Mouse (Mus musculus) liver, embryonic 12.5 days (tissue): ENCODE data around the gene Smarce1. TPM values are rescaled to one million over a fixed set of nuclear protein-coding genes. Genes with fewer than 3 reads are reported as not detected.

Source experiments
- ATAC-seq: fragments of 200-750 bp; cut with Nextera tagmentation; 2 replicates; pipeline ENCODE4 v1.8.0; 2017; ENCODE audit warnings: moderate number of reproducible peaks, mild to moderate bottlenecking, moderate library complexity
- H3K27ac ChIP-seq: fragments of 300-500 bp; sonication (generic); 2 replicates; pipeline ENCODE4 v1.5.1; 2016; ENCODE audit warnings: mild to moderate bottlenecking
- H3K27me3 ChIP-seq: fragments of 300-500 bp; sonication (generic); replicated peaks from 2 replicates; pipeline ENCODE4 v1.6.1; 2016; ENCODE audit warnings: mild to moderate bottlenecking, moderate library complexity
- H3K36me3 ChIP-seq: fragments of 300-500 bp; sonication (generic); 2 replicates; pipeline ENCODE4 v1.6.1; 2016; ENCODE audit warnings: mild to moderate bottlenecking, moderate library complexity
- H3K4me1 ChIP-seq: fragments of 300-500 bp; sonication (generic); 2 replicates; pipeline ENCODE4 v1.6.1; 2016
- H3K4me2 ChIP-seq: fragments of 300-500 bp; sonication (generic); 2 replicates; pipeline ENCODE4 v1.6.1; 2016; ENCODE audit warnings: mild to moderate bottlenecking, moderate library complexity
- H3K4me3 ChIP-seq: fragments of 300-500 bp; sonication (generic); 2 replicates; pipeline ENCODE4 v1.5.1; 2016; ENCODE audit warnings: mild to moderate bottlenecking, moderate library complexity
- H3K9ac ChIP-seq: fragments of 300-500 bp; sonication (generic); 2 replicates; pipeline ENCODE4 v1.6.1; 2016; ENCODE audit warnings: mild to moderate bottlenecking, moderate library complexity
- H3K9me3 ChIP-seq: fragments of 300-500 bp; sonication (generic); replicated peaks from 2 replicates; pipeline ENCODE4 v1.6.1; 2016; ENCODE audit warnings: mild to moderate bottlenecking, moderate library complexity
- WGBS: fragments of 180-500 bp; shearing (Covaris S2); methylation state at CpG from one replicate; pipeline ENCODE4 v1.1.7; 2016; ENCODE audit not compliant: insufficient replicate concordance; 5-methylcytosine and 5-hydroxymethylcytosine counted together
- polyA plus RNA-seq: library from polyadenylated mRNA; unstranded; fragments of >200 nt; fragmentation: Nextera tagmentation; extraction: Ambion mirVana; gene quantifications from 2 replicates; pipeline ENCODE4 v1.2.1, GENCODE M21; 2016

Gene Smarce1
- polyA plus RNA-seq, 1 experiment from 2014 or later, result 115 TPM

GRCm38 (mm10) chr11:99182575-99182974 lies 48.2 kb downstream of the Smarce1 start:
- no peak overlapping the region for H3K4me2 ChIP-seq
- peaks cover under 1% of the 10 kb centered on the region; the same call in 1 of the 2 replicates for H3K4me1 ChIP-seq
- H3K27me3 ChIP-seq, result no peaks in the 10 kb centered on the region
- H3K36me3 ChIP-seq, result no peaks in the 10 kb centered on the region
- no peak overlapping the region for H3K27ac ChIP-seq
- no peak overlapping the region for H3K9ac ChIP-seq
- H3K9me3 ChIP-seq, result no peaks in the 10 kb centered on the region
- WGBS, result 60% methylated on average over 11 of the region's 11 CpGs
- no peak overlapping the region for H3K4me3 ChIP-seq
- no peak for ATAC-seq

GRCm38 (mm10) chr11:99180071-99180470 lies 50.7 kb downstream of the Smarce1 start:
- no peak overlapping the region for H3K27ac ChIP-seq
- H3K4me3 ChIP-seq, result no peak overlapping the region
- H3K9ac ChIP-seq, result no peak overlapping the region
- no peak overlapping the region for H3K4me2 ChIP-seq
- 53% methylated on average over 5 of the region's 5 CpGs for WGBS
- no peaks in the 10 kb centered on the region for H3K27me3 ChIP-seq
- no peaks in the 10 kb centered on the region for H3K36me3 ChIP-seq
- peaks cover 3% of the 10 kb centered on the region; the same call in 1 of the 2 replicates for H3K4me1 ChIP-seq
- H3K9me3 ChIP-seq, result no peaks in the 10 kb centered on the region
- no peak for ATAC-seq

- Histone ChIP-seq H3K4me2 (no peak overlapping the region), H3K9ac (no peak overlapping the region), H3K9me3 (no peaks in the 10 kb centered on the region), H3K27me3 (no peaks in the 10 kb centered on the region), H3K27ac (no peak overlapping the region), H3K36me3 (no peaks in the 10 kb centered on the region), H3K4me1 (peaks cover 3% of the 10 kb centered on the region; the same call in 1 of the 2 replicates), H3K4me3 (no peak overlapping the region)
- WGBS, result 77% methylated on average over 1 of the region's 3 CpGs
- ATAC-seq, result no peak
These were observed 53.0 kb downstream of the Smarce1 start for GRCm38 (mm10) chr11:99177925-99178198.

GRCm38 (mm10) chr11:99177054-99177924 lies 53.5 kb downstream of the Smarce1 start:
- Histone ChIP-seq H3K4me1 (peaks cover 3% of the 10 kb centered on the region; the same call in 1 of the 2 replicates), H3K27ac (no peak overlapping the region), H3K27me3 (no peaks in the 10 kb centered on the region), H3K9me3 (no peaks in the 10 kb centered on the region), H3K4me2 (no peak overlapping the region), H3K36me3 (no peaks in the 10 kb centered on the region), H3K4me3 (no peak overlapping the region), H3K9ac (no peak overlapping the region)
- ATAC-seq, result no peak
- WGBS, result 52% methylated on average over 5 of the region's 5 CpGs

GRCm38 (mm10) chr11:99172002-99172401 lies 58.8 kb downstream of the Smarce1 start:
- ATAC-seq, result no peak
- Histone ChIP-seq H3K9ac (no peak overlapping the region), H3K4me1 (no peaks in the 10 kb centered on the region), H3K4me3 (no peak overlapping the region), H3K27ac (no peak overlapping the region), H3K36me3 (no peaks in the 10 kb centered on the region), H3K4me2 (no peak overlapping the region), H3K9me3 (no peaks in the 10 kb centered on the region), H3K27me3 (no peaks in the 10 kb centered on the region)
- WGBS, result 62% methylated on average over 4 of the region's 4 CpGs

- H3K9me3 ChIP-seq, result no peaks in the 10 kb centered on the region
- no peak overlapping the region for H3K27ac ChIP-seq
- no peak overlapping the region for H3K4me2 ChIP-seq
- H3K27me3 ChIP-seq, result no peaks in the 10 kb centered on the region
- WGBS, result 41% methylated on average over 2 of the region's 2 CpGs
- H3K4me1 ChIP-seq, result no peaks in the 10 kb centered on the region
- no peak overlapping the region for H3K4me3 ChIP-seq
- H3K36me3 ChIP-seq, result no peaks in the 10 kb centered on the region
- H3K9ac ChIP-seq, result no peak overlapping the region
- no peak for ATAC-seq
These were observed 59.4 kb downstream of the Smarce1 start for GRCm38 (mm10) chr11:99171442-99171841.

GRCm38 (mm10) chr11:99170547-99171267 lies 60.1 kb downstream of the Smarce1 start:
- Histone ChIP-seq H3K9me3 (no peaks in the 10 kb centered on the region), H3K4me1 (no peaks in the 10 kb centered on the region), H3K4me3 (no peak overlapping the region), H3K4me2 (no peak overlapping the region), H3K9ac (no peak overlapping the region), H3K36me3 (no peaks in the 10 kb centered on the region), H3K27me3 (no peaks in the 10 kb centered on the region), H3K27ac (no peak overlapping the region)
- ATAC-seq, result no peak
- WGBS, result 71% methylated on average over 12 of the region's 12 CpGs

- H3K4me2 ChIP-seq, result no peak overlapping the region
- H3K4me3 ChIP-seq, result no peak overlapping the region
- no peak overlapping the region for H3K9ac ChIP-seq
- 77% methylated on average over 6 of the region's 6 CpGs for WGBS
- no peaks in the 10 kb centered on the region for H3K4me1 ChIP-seq
- no peaks in the 10 kb centered on the region for H3K27me3 ChIP-seq
- no peak for ATAC-seq
- H3K36me3 ChIP-seq, result no peaks in the 10 kb centered on the region
- H3K9me3 ChIP-seq, result no peaks in the 10 kb centered on the region
- no peak overlapping the region for H3K27ac ChIP-seq
These were observed 60.8 kb downstream of the Smarce1 start for GRCm38 (mm10) chr11:99170005-99170404.

- H3K27ac ChIP-seq, result no peak overlapping the region
- no peaks in the 10 kb centered on the region for H3K27me3 ChIP-seq
- no peaks in the 10 kb centered on the region for H3K4me1 ChIP-seq
- H3K4me3 ChIP-seq, result no peak overlapping the region
- ATAC-seq, result no peak
- no peaks in the 10 kb centered on the region for H3K36me3 ChIP-seq
- WGBS, result 64% methylated on average over 2 of the region's 2 CpGs
- H3K4me2 ChIP-seq, result no peak overlapping the region
- no peak overlapping the region for H3K9ac ChIP-seq
- H3K9me3 ChIP-seq, result no peaks in the 10 kb centered on the region
These were observed 61.4 kb downstream of the Smarce1 start for GRCm38 (mm10) chr11:99169438-99169837.

- Histone ChIP-seq H3K4me3 (no peak overlapping the region), H3K9me3 (no peaks in the 10 kb centered on the region), H3K36me3 (no peaks in the 10 kb centered on the region), H3K9ac (no peak overlapping the region), H3K4me2 (no peak overlapping the region), H3K27me3 (no peaks in the 10 kb centered on the region), H3K27ac (no peak overlapping the region), H3K4me1 (no peaks in the 10 kb centered on the region)
- no peak for ATAC-seq
- 53% methylated on average over 12 of the region's 12 CpGs for WGBS
These were observed 62.8 kb downstream of the Smarce1 start for GRCm38 (mm10) chr11:99168030-99168474.

- WGBS, result 78% methylated on average over 7 of the region's 7 CpGs
- no peak overlapping the region for H3K9ac ChIP-seq
- H3K4me3 ChIP-seq, result no peak overlapping the region
- H3K9me3 ChIP-seq, result no peaks in the 10 kb centered on the region
- no peaks in the 10 kb centered on the region for H3K27me3 ChIP-seq
- no peak for ATAC-seq
- no peak overlapping the region for H3K27ac ChIP-seq
- H3K4me2 ChIP-seq, result no peak overlapping the region
- H3K4me1 ChIP-seq, result no peaks in the 10 kb centered on the region
- H3K36me3 ChIP-seq, result no peaks in the 10 kb centered on the region
These were observed 63.2 kb downstream of the Smarce1 start for GRCm38 (mm10) chr11:99167576-99167975.

GRCm38 (mm10) chr11:99166241-99166640 lies 64.6 kb downstream of the Smarce1 start:
- H3K4me3 ChIP-seq, result no peak overlapping the region
- no peak for ATAC-seq
- no peak overlapping the region for H3K27ac ChIP-seq
- 83% methylated on average over 7 of the region's 7 CpGs for WGBS
- no peaks in the 10 kb centered on the region for H3K9me3 ChIP-seq
- no peaks in the 10 kb centered on the region for H3K27me3 ChIP-seq
- no peak overlapping the region for H3K4me2 ChIP-seq
- no peaks in the 10 kb centered on the region for H3K36me3 ChIP-seq
- no peak overlapping the region for H3K9ac ChIP-seq
- H3K4me1 ChIP-seq, result no peaks in the 10 kb centered on the region
